In the genomic region with DNA sequence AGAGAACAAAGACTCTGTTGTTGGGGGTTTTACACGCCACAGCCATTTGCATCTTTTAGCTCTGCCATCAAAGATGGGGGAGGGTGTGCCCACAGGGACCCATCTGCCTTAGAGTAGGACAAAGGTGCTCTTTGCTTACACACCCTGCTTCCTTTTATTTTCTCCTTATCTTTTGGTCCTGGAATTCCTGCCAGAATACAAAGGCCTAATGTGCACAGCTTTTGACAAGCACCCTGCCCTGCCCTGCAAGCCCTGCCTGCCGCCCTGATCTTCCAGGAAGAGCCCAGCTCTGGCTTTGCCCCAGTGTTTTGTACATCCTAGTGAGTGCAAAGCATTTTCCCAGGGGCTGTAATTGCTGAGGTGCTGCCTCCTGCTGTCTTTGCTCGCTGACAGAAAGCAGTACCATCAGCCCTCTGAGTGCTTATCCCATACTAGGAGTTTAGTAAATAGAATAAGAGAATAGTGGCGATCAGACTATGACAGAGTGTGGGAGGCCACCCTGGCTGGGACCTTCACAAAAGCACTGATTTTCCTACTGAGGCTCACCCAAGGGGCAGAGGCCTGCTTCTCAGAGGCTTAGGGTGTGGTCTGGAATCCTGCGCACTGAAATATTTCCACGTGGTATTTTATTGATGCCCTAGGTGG, we compare ENCODE assay signal across 7 mouse cellular contexts. TPM values are rescaled to one million over a fixed set of nuclear protein-coding genes. Genes with fewer than 3 reads are reported as not detected.
DNase-seq lines count a peak whose midpoint lies in the region; ATAC-seq lines count a peak whose summit lies in the region.

No protein-coding gene starts in this region.

- peaks cover 19% of the 10 kb centered on the region for H3K4me1 ChIP-seq in forebrain, embryonic 12.5 days
- peaks cover 22% of the 10 kb centered on the region for H3K4me1 ChIP-seq in midbrain, embryonic 12.5 days

- DNase-seq in testis, postnatal 10 days (ENCODE audit: low spot score): peak; percentile 41
- no peak for DNase-seq in testis, postnatal 14 days (ENCODE audit: low spot score)
- no peak for DNase-seq in adrenal gland, postnatal 10 days
- DNase-seq in kidney, postnatal 14 days: no peak
- no peak for DNase-seq in layer of hippocampus, adult 9-11 months

- H3K4me2 ChIP-seq in forebrain, embryonic 12.5 days: peak overlapping the region; percentile 34
- H3K4me2 ChIP-seq in midbrain, embryonic 12.5 days (replicated peaks): peak overlapping the region; percentile 12; the same call in 1 of the 2 replicates

- H3K27me3 ChIP-seq in forebrain, embryonic 12.5 days: no peaks in the 10 kb centered on the region
- no peaks in the 10 kb centered on the region; the same call in 1 of the 2 replicates for H3K27me3 ChIP-seq in midbrain, embryonic 12.5 days

- H3K36me3 ChIP-seq in forebrain, embryonic 12.5 days (replicated peaks): no peaks in the 10 kb centered on the region
- no peaks in the 10 kb centered on the region for H3K36me3 ChIP-seq in midbrain, embryonic 12.5 days

- no peak overlapping the region for H3K4me3 ChIP-seq in forebrain, embryonic 12.5 days (replicated peaks)
- H3K4me3 ChIP-seq in midbrain, embryonic 12.5 days: no peak overlapping the region

- ATAC-seq in forebrain, embryonic 12.5 days (ENCODE audit: low FRiP score): peak; percentile 84
- ATAC-seq in midbrain, embryonic 12.5 days (ENCODE audit: low FRiP score, low read depth): peak; percentile 84

- H3K27ac ChIP-seq in forebrain, embryonic 12.5 days: peak overlapping the region; percentile 91
- H3K27ac ChIP-seq in midbrain, embryonic 12.5 days (replicated peaks): peak overlapping the region; percentile 84

- no peaks in the 10 kb centered on the region for H3K9me3 ChIP-seq in forebrain, embryonic 12.5 days
- H3K9me3 ChIP-seq in midbrain, embryonic 12.5 days: no peaks in the 10 kb centered on the region

- 0 out of 2 replicates have a peak overlapping the region, but pooled peaks have one; percentile 2 for H3K9ac ChIP-seq in forebrain, embryonic 12.5 days
- H3K9ac ChIP-seq in midbrain, embryonic 12.5 days (replicated peaks): no peak overlapping the region

- WGBS in forebrain, embryonic 12.5 days: 5% methylated on average over 6 of the region's 6 CpGs
- 6% methylated on average over 6 of the region's 6 CpGs for WGBS in midbrain, embryonic 12.5 days

RNA-seq across cellular contexts. Expression of a gene that starts 44.7 kb away (rescaled TPM):
- 0.06 and 0.08 TPM in 2 replicates for polyA plus RNA-seq in forebrain, embryonic 12.5 days (2016; fragmentation: Nextera tagmentation; extraction: Ambion mirVana)
- polyA plus RNA-seq in midbrain, embryonic 12.5 days (2016; fragmentation: Nextera tagmentation; extraction: Ambion mirVana): 0.09 TPM in 1 of 2 replicates, not detected in the other
- under 1 TPM in 1 of 2 experiments, not detected in 1; 0.09 TPM for total RNA-seq in adrenal gland, postnatal 10 days (2021)
